Mouse (Mus musculus): ENCODE data around the gene BC051142.
"Not testable (repeated sequence)": the region's sequence is repeated elsewhere in the genome, so short reads cannot be mapped to it uniquely, and the experiment has no call there.

Gene BC051142

DNA sequence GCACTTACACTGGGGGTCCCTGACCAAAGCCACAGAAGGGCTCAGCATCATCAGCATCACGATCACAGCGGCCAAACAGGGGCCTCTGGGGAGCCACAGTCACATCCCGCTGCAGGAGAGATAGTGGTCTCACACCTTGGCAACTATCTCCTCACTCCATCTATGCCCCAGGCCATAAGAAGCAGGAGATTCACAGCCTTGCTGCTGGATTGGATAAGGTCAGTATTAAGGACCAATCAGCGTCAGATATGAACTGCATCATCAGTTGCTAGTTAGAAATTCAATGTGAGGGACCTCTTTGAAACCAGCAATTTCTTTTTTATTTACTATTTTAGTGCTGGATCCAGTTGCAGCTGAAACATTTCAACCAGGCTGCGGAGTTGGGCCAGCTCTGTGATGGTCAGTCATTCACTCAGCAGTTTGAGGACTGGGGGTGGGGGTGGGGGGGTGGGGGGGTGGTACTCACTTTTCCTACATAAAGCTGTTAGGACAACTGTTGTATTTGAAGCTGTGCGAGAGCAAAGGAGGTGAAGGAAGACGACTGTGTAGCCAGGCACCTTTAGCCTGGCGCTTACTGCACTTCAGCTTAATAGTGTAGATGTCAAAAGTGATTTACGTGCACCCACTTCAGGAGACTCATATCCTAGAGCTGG lies 436 bp upstream of the BC051142 start:
- DNase-seq (ENCODE audit: low read depth), result peak; percentile 66

DNA sequence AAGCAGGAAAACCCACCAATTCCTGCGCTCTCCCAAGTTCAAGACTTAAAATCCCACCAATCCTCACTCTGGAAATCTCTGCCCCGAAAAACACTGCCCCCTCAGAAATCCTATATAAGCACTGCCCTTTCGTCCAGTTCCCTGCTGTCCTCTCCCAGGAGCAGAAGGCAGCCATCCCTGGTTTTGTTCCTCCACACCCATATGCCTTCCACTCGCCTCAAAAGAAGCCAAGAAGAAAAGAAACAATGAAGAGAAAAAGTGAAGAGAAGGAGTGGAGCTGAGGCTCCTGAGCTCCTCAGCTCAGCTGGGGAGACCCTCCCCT lies 735 bp downstream of the BC051142 start:
- DNase-seq (ENCODE audit: low read depth), result no peak

DNA sequence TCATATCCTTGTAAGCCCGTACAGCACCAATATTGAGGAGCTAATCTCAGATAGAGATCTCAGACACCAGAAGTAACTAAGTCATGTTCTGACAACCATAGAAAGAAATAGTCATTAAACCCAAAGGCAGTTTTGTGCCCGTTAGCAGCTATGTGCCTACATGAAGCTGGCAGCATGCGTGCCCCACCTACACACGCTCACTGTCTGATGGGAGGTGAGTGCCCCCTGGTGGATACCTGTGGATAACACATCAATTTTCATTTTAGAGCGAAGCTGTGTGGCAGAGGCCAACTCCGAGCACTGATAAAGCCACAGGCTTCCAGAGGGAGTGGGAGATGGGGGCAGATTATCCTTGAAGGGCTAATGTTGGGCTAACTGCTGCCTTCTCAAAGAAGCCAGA lies 12.5 kb downstream of the BC051142 start:
- peak; percentile 58 for DNase-seq (ENCODE audit: low read depth)

DNA sequence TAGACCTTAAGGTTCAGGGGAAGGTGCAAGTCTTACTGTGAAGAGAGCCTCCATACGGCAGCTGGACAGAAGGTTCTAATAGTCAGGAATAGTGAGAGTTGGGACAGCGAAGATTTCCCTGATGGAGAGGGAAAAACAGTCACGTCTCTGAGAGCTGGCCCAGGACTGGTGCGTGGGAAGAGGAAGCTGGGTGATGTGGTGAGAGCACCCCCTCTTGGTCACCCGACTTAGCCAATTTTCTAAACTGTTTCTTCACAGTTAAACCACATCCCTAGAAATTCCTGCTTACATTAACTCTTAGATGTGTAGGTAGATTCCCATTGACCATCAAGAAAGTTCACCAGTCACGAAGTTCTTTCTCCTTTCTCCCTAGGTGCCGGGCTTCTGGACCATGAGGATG lies 21.4 kb downstream of the BC051142 start:
- no peak for DNase-seq (ENCODE audit: low read depth)

DNA sequence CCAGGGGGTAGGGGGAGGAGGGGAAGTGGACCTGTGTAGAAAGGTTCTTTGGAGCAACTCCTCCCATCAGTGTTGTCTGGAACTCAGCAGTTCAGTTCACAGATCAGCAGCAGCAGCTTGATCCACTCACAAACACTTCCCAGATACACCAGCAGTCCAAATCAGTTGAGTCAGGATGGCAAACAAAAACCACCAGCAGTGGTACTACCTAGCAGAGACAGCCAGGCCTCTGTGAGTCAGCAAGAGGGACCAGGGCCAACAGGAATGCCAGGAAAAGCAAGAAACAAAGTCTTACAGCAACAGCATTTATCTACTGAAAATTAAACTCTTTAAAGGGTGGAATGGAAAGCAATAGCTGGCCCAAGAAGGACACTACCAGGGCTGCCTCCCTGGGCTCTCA lies 29.0 kb downstream of the BC051142 start:
- peak; percentile 39 for DNase-seq (ENCODE audit: low read depth)

DNA sequence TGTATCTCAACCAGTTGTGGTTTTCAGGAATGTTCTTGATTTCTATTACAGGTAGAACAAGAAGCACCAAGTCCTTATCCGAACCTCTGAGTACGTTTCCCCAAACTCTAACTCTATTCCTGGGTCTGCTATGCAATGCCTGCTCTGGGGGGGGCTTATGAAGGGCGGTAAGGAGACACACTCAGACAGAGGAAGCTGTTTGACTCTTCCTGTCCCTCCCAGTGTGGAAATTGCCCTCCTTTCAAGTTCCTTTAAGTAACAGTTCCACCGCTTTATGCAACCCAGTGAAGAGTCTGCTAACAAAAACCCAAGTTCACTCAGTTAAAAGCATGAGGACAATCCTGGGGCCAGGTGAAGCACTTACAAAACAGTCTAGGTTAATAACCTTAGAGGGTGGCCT lies 38.5 kb downstream of the BC051142 start:
- no peak for DNase-seq (ENCODE audit: low read depth)

DNA sequence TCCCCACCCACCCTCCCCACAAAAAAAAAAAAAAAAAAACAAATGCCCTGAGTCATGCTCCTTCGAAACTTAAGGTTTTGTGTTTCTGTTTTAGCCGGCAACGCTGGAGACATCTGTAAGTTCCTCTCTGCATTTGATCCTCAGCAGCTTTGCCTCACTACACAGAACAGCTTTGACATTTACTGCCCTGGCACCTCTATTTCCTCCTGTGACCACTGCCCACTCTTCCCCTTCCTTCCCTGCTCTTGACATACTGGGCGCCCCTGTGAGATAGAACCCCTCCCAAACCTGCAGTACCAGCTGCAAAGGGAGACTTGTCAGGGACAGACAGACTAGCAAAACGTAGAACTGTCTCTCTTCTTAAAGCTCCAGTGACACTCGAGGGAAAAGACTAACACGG lies 39.0 kb downstream of the BC051142 start:
- DNase-seq (ENCODE audit: low read depth), result no peak

DNA sequence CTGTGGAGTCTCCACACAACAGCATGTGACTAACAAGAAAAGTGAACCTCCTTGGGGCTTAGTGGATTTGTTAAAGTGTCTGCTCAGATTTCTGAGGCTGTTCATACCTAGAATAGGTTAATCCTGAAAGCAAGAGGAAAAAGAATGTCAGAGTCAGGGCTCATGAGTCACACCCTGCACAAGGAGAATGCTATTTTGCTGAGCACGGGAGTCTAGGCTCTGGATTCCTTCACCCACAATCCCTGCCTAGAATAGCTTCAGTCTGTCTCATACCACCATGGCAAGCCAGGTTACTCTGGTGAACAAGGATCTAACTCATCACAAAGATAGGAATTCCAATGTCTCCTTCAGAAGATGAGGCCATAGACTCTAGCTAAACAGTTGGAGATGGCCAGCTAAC lies 40.0 kb downstream of the BC051142 start:
- DNase-seq (ENCODE audit: low read depth), result peak; percentile 5

DNA sequence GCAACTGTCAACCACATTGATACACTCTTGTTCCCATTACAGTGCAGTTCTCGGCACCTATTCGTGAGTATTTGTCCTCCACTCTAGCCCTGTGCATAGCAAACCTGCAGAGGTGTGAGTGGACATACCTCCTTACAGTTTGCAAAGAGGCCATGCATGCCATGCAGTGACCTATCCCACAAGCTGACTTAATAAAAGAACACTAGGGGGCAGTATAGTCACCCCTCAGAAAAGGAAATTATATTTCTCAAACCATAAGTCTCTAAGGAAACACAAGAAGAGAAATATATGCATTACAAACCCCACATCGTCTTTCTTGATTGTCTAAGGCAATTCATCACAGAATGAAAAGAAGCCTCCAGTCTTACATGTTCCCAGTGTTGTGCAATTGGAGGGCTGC lies 41.2 kb downstream of the BC051142 start:
- peak; percentile 64 for DNase-seq (ENCODE audit: low read depth)

DNA sequence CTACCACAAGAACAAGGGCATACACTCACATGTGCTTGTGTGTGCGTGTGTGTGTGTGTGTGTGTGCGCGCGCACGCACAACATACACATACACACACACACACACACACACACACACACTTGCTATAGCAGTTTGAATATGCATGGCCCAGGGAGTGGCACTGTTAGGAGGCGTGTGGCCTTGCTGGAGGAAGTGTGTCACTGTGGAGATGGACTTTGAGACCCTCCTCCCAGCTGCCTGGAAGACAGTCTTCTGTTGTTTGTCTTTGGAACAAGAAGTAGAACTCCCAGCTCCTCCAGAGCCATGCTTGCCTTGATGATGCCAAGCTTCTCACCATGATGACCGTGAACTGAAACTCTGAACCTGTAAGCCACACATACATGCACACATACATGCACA lies 43.4 kb downstream of the BC051142 start:
- DNase-seq (ENCODE audit: low read depth), result no peak

DNA sequence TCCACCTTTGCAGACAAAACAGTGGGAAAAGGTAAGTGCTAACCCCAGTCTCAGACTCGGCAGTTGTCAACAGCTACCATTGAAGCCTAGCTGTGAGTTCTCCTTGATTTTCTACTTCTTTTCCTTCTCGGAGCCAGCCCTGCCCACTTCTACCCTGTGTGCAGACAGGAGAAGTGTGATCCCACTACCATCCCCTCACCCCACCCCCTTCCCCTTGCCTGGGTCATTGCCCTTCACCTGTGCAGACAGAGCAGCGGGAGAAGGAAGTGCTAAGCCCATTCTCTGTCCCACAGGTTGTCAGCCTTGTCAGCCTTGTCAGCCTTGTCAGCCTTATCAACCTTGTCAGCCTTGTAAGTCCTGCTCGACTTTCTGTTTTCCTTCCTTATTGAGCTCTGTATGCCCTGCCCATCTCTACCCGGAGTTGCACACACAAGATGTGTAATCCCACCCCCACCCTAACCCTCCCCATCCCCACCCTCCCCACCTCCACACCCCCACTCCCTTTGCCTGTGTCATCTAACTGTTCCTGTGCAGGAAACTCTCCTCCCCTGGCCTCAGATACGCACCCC lies 49.9 kb downstream of the BC051142 start:
- DNase-seq (ENCODE audit: low read depth), result no peak

DNA sequence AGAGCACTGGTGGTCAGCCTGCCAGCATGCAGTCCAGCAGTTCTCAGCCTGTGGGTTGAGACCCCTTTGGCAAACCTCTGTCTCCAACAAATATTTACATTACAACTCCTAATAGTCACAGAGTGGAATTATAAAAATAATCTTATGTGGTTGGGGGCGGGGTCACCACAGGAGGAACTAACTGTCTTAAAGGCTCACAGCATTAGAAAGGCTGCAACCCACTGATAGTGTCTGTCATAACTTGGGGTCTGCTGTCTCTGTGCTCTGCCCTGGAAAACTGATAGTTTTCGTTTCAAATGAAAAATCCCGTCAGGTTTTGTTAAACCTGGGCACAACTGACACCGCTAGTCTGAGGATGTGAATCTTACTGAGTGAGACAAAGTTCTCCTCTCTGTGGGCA lies 59.0 kb downstream of the BC051142 start:
- no peak for DNase-seq (ENCODE audit: low read depth)

DNA sequence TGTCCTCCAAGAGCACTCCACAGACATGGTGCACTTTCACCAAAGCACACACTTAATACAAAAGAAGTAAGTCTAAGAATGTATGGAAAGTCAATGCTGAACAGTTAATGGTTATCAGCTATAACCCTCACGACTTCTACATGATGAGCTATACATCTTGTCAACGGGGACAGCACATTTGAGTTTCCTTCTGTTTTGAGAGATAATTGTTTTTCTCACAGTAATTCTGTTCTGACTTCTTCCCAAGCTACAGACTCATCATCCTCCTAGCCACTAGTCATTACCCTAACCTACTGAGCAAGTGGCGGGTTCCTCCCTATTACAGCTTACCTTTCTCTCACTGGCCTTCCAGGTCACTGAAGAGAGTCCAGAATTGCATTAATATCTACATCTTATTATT lies 60.6 kb downstream of the BC051142 start:
- DNase-seq (ENCODE audit: low read depth), result no peak

DNA sequence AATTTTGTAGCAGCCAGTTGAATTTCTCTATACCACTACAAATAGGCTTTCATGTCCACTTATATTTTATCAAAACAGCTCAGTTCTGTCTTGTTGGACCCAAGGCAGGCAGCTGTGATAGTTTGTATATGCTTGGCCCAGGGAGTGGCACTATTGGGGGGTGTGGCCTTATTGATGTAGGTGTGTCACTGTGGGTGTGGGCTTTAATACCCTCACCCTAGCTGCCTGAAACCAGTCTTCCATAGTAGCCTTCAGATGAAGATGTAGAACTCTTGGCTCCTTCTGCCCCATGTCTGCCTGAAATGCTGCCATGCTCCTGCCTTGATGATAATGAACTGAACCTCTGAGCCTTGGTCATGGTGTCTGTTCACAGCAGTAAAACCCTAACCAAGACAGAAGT lies 67.3 kb downstream of the BC051142 start:
- not testable (repeated sequence) for DNase-seq (ENCODE audit: low read depth)

DNA sequence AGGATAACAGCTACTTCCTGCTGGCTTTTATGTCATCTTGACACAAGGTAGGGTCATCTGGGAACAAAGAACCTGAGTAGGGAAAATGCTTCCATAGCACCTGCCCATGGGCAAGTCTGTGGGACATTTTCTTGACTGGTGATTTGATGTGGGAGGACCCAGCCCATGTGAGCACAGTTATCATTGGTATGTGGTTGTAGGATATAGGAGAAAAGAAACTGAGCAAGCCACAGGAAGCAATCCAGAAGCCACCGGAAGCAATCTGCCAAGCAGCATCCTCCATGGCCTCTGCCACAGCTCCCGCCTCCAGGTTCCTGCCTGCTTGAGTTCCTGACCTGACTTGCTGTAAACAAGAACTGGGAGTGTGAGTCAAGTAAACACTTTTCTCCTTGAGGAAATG lies 71.9 kb downstream of the BC051142 start:
- no peak for DNase-seq (ENCODE audit: low read depth)

DNA sequence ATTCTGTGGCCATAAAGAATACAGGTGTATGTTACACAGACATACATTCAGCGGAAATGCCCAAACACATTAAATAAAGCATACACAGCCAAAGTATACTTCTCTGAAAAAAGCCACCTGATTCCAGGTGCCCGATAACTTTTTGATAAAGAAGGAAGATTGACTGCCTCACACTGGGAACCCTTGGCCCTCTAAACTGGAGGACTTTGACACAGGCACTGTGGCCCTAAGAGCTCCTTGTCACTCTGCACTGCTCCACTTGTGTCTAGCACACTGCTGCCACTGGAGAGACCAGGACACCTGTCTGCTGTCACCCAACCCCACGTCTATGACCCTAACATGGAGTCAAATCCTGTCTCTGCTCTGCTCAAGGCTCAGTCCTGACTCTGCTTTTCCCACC lies 76.4 kb downstream of the BC051142 start:
- no peak for DNase-seq (ENCODE audit: low read depth)

DNA sequence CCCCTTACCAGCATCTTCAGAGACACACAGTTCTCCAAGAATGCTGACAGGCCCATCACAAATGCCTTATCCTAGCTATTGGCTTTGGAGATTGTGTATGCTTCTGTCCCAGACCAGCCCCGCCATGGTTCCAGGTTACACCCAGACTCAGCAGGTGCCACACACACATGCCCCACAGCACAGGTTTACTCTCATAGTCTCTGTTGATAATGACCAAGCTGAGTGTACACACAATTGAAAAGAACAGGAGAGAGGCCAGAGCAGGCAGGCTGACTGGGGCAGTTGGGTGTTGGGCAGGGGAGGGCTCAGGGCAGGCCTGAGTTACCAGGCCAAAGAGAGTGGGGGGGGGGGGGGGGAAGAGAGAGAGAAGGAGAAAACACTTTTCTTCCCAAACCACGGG lies 77.8 kb downstream of the BC051142 start:
- DNase-seq (ENCODE audit: low read depth), result no peak

DNA sequence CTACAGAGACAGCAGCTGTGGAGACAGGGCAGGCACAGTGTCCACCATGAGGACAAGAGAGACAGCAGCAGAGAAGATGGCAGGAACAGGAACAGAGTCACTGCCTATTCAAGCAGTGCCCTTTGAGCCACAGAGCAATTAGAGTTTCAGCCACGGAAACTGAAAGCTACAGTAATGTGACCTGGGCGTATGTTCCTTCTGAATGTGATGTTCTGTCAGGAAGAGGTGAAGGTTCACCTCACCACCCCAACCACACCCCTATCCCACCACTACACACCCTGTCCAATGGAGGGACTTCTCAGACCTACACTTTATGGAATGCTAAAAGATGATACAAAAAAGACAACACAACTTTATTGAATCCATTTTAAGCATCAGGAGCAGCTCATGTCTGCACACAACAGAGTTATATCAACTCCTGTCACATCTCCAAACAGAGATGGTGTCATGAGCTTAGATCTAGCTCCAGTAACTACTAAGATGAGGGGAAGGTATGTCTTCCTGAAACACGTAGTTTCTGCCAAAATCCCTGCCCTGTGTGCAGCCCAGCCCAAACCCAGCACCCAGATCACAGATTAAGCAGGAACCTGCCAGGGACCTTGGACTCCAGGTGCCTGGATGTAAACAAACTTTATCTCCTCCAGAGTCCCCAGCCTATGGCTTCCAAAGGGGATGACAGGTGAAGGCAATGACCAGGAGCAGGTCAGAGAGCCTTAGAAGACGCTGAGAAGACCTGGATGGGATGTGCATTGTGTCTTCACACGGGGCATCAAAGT lies 78.8 kb downstream of the BC051142 start, which contains the start of gene Btnl4:
Btnl4 (minus strand) TSS at position 81 of the 776 bp plus-strand sequence.
- not testable (repeated sequence) for DNase-seq (ENCODE audit: low read depth)

DNA sequence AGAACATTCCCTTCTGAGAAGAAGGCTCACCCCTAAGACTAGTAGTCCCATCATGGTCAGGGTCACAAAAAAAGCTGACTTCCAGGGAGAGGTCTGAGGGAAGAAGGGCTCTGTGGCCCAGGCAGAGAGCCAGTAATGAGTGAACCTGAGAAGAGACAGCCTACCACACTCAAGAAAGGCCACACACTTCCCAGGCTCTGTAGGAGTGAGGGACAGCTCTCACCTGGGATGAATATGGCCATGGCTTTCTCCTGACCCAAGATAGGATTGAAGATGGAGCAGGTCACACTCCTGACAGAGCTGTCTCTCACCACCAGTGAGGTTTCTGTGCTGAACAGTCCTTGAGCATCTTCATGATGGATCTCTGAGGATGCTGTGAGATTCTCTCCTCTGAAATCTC lies 94.2 kb downstream of the BC051142 start:
- DNase-seq (ENCODE audit: low read depth), result no peak

DNA sequence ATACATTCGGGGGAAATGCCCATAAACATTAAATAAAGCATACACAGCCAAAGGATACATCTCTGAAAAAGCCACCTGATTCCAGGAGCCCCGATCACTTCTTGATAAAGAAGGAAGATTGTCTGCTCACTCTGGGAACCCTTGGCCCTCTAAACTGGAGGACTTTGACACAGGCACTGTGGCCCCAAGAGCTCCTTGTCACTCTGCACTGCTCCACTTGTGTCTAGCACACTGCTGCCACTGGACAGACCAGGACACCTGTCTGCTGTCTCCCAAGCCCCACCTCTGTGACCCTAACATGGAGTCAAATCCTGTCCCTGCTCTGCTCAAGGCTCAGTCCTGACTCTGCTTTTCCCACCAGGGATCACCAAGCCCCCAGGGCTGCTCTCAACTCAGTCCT lies 96.5 kb downstream of the BC051142 start:
- DNase-seq (ENCODE audit: low read depth), result not testable (repeated sequence)

DNA sequence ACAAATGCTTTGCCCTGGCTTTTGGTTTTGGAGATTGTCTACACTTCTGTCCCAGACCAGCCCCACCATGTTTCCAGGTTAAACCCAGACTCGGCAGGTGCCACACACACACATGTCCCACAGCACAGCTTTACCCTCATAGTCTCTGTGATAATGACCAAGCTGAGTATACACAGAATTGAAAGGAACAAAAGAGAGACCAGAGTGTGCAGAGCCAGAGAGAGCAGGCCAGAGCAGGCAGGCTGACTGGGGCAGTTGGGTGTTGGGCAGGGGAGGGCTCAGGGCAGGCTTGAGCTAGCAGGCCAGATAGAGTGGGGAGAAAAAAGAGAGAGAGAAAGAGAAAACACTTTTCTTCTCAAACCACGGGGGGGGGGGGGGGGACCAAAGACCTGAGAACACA lies 97.9 kb downstream of the BC051142 start:
- DNase-seq (ENCODE audit: low read depth), result no peak

DNA sequence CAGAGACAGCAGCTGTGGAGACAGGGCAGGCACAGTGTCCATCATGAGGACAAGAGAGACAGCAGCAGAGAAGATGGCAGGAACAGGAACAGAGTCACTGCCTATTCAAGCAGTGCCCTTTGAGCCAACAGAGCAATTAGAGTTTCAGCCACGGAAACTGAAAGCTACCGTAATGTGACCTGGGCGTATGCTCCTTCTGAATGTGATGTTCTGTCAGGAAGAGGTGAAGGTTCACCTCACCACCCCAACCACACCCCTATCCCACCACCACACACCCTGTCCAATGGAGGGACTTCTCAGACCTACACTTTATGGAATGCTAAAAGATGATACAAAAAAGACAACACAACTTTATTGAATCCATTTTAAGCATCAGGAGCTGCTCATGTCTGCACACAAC lies 98.7 kb downstream of the BC051142 start:
- DNase-seq (ENCODE audit: low read depth), result not testable (repeated sequence)

DNA sequence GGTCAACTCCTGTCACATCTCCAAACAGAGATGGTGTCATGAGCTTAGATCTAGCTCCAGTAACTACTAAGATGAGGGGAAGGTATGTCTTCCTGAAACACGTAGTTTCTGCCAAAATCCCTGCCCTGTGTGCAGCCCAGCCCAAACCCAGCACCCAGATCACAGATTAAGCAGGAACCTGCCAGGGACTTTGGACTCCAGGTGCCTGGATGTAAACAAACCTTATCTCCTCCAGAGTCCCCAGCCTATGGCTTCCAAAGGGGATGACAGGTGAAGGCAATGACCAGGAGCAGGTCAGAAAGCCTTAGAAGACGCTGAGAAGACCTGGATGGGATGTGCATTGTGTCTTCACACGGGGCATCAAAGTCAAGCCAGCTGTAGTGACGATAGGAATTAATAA lies 99.1 kb downstream of the BC051142 start:
- DNase-seq (ENCODE audit: low read depth), result not testable (repeated sequence)

DNA sequence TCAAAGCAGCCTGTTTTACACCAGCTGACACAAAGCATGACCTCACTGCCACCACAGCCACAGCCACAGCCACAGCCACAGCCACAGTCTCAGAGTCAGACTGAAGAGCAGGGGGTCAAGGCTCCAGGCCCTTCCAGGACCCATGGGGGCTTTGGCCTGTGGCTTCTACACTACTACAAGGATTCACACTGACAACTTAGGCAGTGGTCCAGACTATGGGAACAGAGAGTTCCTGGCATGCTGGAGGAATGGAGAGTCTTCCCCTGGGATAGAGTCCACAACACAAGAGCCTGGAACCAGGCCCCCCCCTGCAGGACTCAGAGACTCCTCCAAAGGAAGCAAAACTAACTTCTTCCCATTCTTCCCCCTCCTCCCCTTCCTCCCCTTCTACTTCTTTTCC lies 109.0 kb downstream of the BC051142 start:
- DNase-seq (ENCODE audit: low read depth), result no peak

Measured in NIH3T3 (cell line).